Mouse (Mus musculus) granulocyte monocyte progenitor cell, adult 5-6 weeks (primary cell): ENCODE measurements at regions not wholly inside any gene's neighbourhood (a gene's known extent, or its start where the extent isn't known, plus 50 kb on each side); places are given as distances from the start of the nearest gene placed in this dataset.

ENCODE experiments used
- ATAC-seq: replicated peaks from 2 replicates; pipeline ENCODE4 v1.8.0; 2016; ENCODE audit warnings: mild to moderate bottlenecking, moderate TSS enrichment, inconsistent platforms; ENCODE audit not compliant: poor library complexity, severe bottlenecking

GRCm38 (mm10) chr2:47424910-47425309, 1389.0 kb upstream of the Acvr2a start:
- ATAC-seq: no peak

DNA sequence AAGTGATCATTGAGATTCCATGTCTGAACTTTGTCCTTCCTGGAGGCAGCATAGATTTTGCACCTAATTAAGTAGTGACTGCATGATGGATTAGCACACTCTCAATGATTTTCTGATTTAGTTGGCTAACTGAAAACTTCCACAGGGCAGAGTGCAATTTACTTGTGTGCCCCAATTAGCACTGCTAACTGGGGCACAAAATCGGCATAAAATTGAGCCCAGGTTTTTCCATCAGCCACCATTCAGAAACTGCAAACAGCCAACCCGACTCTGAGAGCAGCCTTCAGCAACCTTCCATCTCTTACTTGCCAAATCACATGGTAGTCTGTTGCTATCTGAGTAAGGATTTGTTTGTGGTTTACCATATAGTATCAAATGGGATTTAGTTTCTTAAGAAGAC, 1384.1 kb upstream of the Acvr2a start:
- ATAC-seq: no peak

- no peak for ATAC-seq
Observed at GRCm38 (mm10) chr2:47466043-47466442, 1347.9 kb upstream of the Acvr2a start.

DNA sequence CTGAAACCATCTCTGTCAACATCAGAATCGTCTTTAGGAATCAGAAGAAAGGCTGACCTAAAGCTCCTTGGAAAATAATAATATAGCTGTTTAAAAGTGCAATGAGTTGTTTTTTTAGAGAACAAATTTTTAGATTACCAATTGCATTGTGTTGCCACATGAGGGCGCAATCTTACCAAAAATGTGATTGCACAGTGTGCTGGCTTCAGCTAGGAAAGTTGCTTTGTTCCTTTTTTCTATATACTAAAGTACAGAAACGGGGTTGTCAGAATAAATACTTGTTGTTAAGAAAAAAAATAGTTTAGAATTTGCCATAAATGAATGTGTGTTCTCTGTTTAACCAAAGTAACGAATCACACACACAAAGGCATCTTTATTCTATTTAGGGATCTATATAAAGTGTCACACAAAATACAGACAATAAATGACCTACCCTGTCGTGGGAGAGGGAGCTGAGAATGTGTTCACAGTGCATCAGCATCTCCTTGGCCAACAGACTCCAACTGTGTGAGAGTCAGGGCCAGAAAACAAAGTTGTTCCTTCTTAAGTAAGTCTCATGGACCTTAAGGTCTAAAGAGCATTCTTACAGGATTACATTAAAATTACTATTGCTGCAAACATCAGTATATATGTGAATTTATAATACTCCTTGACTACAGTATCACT, 1321.9 kb upstream of the Acvr2a start:
- peak; percentile 81 for ATAC-seq
